Mouse (Mus musculus): ENCODE results near the gene Pagr1b. TPM values are rescaled to one million over a fixed set of nuclear protein-coding genes. Genes with fewer than 3 reads are reported as not detected.

Pagr1b gene
- polyA plus RNA-seq, 1 experiment from 2014 or later: not detected

- Histone ChIP-seq H3K9ac (ENCODE audit: low read depth, low read length) (peak overlapping the region; percentile 74), H3K4me3 (ENCODE audit: low read depth, low read length) (peak overlapping the region; percentile 38), H3K36me3 (ENCODE audit: control insufficient read depth, insufficient read depth, low read length) (peaks cover 4% of the 10 kb centered on the region; the same call in 1 of the 2 replicates), H3K9me3 (ENCODE audit: control insufficient read depth, low read length) (no peaks in the 10 kb centered on the region), H3K27me3 (ENCODE audit: control insufficient read depth, insufficient read depth, low read length) (no peaks in the 10 kb centered on the region), H3K4me2 (replicated peaks; ENCODE audit: low read depth, low read length) (peak overlapping the region; percentile 84), H3K27ac (ENCODE audit: low read depth, low read length) (peak overlapping the region; percentile 75), H3K4me1 (replicated peaks; ENCODE audit: control insufficient read depth, insufficient read depth, low read length) (peaks cover 24% of the 10 kb centered on the region)
- 47% methylated on average over 5 of the region's 5 CpGs for WGBS
- DNase-seq (ENCODE audit: low spot score) (peak; percentile 59), ATAC-seq (ENCODE audit: low FRiP score) (no peak)
Observed at GRCm38 (mm10) chr7:127021563-127022527, 5.6 kb upstream of the Pagr1b start.

DNA sequence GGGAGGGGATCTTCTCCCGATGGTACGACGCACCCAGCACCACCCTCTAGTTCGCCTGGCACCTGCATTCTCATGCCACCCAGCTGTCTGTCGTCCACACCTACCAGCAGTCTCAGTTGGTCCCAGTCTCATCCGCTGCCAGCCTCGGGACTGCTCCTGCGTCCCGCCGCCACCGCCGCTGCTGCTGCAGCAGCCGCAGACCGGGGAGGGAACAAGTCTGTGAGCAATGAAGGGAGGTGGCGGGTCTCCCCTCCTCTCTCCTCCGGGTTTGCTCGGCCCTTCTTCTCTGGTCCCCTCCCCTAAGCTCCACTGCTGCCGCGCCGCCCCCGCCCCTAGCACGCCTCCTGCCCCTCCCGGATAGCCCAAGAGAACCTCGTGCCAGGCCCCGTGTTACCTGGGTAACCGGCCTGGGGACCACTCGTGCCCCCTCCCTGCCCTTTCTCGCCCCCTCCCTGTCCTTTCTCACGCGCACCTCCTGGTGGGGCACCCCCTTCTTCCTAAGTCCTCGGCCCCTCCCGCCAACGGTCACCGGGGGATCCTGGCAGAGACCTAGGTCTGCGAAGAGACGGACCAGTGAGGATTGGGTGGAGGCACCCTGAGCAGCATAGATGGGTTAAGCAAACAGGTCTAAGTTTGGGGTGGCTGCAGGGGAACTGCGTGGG, 4.7 kb upstream of the Pagr1b start, which contains the start of the genes Gm42742 and Prrt2:
TSS of gene Gm42742 (minus strand) at position 197 of the 662 bp plus-strand sequence.
TSS of gene Prrt2 (minus strand) at position 311 of the 662 bp plus-strand sequence.
- WGBS: 2% methylated on average over 31 of the region's 37 CpGs

GRCm38 (mm10) chr7:127020491-127020890, 4.2 kb upstream of the Pagr1b start:
- peaks cover 29% of the 10 kb centered on the region for H3K4me1 ChIP-seq (replicated peaks; ENCODE audit: control insufficient read depth, insufficient read depth, low read length)
- H3K9ac ChIP-seq (ENCODE audit: low read depth, low read length): peak overlapping the region; percentile 74
- peak overlapping the region; percentile 75 for H3K27ac ChIP-seq (ENCODE audit: low read depth, low read length)
- peaks cover 4% of the 10 kb centered on the region; the same call in 1 of the 2 replicates for H3K36me3 ChIP-seq (ENCODE audit: control insufficient read depth, insufficient read depth, low read length)
- DNase-seq (ENCODE audit: low spot score) (no peak), ATAC-seq (ENCODE audit: low FRiP score) (no peak)
- no peaks in the 10 kb centered on the region for H3K9me3 ChIP-seq (ENCODE audit: control insufficient read depth, low read length)
- H3K27me3 ChIP-seq (ENCODE audit: control insufficient read depth, insufficient read depth, low read length): no peaks in the 10 kb centered on the region
- WGBS: 46% methylated on average over 5 of the region's 5 CpGs
- H3K4me2 ChIP-seq (replicated peaks; ENCODE audit: low read depth, low read length): peak overlapping the region; percentile 84
- peak overlapping the region; percentile 38 for H3K4me3 ChIP-seq (ENCODE audit: low read depth, low read length)

More for the DNA sequence above, 4.7 kb upstream of the Pagr1b start, which contains the start of the genes Gm42742 and Prrt2:
- H3K4me1 ChIP-seq (replicated peaks; ENCODE audit: control insufficient read depth, insufficient read depth, low read length): peaks cover 25% of the 10 kb centered on the region
- H3K9ac ChIP-seq (ENCODE audit: low read depth, low read length): peak within 1 kb of the TSS; percentile 74
- ATAC-seq (ENCODE audit: low FRiP score) (no peak), DNase-seq (ENCODE audit: low spot score) (peak; percentile 61)
- peak within 1 kb of the TSS; percentile 84 for H3K4me2 ChIP-seq (replicated peaks; ENCODE audit: low read depth, low read length)
- H3K9me3 ChIP-seq (ENCODE audit: control insufficient read depth, low read length): no peaks in the 10 kb centered on the region
- peaks cover 4% of the 10 kb centered on the region; the same call in 1 of the 2 replicates for H3K36me3 ChIP-seq (ENCODE audit: control insufficient read depth, insufficient read depth, low read length)
- peak within 1 kb of the TSS; percentile 75 for H3K27ac ChIP-seq (ENCODE audit: low read depth, low read length)
- H3K4me3 ChIP-seq (ENCODE audit: low read depth, low read length): peak within 1 kb of the TSS; percentile 38
- no peaks in the 10 kb centered on the region for H3K27me3 ChIP-seq (ENCODE audit: control insufficient read depth, insufficient read depth, low read length)

DNA sequence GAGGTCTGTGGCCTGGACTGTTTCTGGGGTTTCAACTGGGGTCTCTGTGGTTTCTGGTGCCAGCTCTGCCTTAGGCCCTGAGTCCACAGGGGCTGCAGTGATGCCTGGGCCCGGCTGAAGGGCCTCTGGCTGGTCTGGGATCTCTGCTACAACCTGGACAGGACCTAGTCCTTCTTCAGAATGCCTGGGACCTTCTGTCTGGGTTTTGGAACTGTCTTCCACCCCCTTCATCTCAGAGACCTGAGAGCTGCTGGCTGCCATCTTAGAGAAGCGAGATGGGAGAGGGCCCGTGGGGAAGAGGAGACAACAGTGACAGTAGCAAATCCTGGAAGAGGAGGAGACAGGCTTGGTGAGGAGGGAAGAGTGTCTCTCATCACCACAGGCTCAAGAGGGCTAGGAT, 3.7 kb upstream of the Pagr1b start:
- WGBS: 55% methylated on average over 3 of the region's 3 CpGs
- H3K4me3 ChIP-seq (ENCODE audit: low read depth, low read length): peak overlapping the region; percentile 38; the same call in 1 of the 2 replicates
- no peak for ATAC-seq (ENCODE audit: low FRiP score)

DNA sequence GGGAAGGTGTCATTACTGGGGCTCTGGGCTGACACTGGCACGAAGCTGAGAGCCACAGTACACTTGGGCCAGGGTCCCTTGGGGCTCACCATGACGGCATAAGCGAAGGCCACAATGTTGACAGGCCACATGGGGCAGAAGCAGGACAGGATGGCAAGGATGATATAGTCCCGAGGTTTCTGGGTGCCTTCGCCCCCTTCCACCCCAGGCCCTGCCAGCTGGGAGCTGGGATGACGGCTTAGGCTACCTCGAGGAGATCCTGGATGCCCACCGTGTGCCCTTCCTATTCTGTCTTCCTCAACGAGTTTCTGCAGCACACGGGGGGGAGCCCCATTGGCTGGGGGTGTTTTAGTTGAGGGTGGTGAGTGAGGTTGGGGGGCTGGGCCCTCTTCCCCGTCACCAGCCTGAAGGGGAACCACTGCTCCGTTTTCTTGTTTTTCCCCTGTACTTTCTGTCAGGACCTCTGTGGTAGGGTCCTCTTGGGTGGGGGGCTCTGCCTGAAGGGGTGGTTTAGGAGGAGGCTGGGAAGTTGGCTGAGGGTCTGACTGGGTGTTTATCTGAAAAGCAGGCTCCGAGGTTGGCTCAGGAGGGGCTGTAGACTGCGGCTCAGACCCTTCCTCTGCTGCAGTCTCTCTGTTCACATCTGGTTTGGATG, 3.1 kb upstream of the Pagr1b start:
- peak overlapping the region; percentile 74; the same call in 1 of the 2 replicates for H3K9ac ChIP-seq (ENCODE audit: low read depth, low read length)
- peak overlapping the region; percentile 17 for H3K4me2 ChIP-seq (replicated peaks; ENCODE audit: low read depth, low read length)
- no peak for ATAC-seq (ENCODE audit: low FRiP score)
- no peak for DNase-seq (ENCODE audit: low spot score)
- H3K9me3 ChIP-seq (ENCODE audit: control insufficient read depth, low read length): no peaks in the 10 kb centered on the region
- H3K4me1 ChIP-seq (replicated peaks; ENCODE audit: control insufficient read depth, insufficient read depth, low read length): peaks cover 31% of the 10 kb centered on the region
- H3K36me3 ChIP-seq (ENCODE audit: control insufficient read depth, insufficient read depth, low read length): peaks cover 4% of the 10 kb centered on the region; the same call in 1 of the 2 replicates
- 0 out of 2 replicates have a peak overlapping the region, but pooled peaks have one; percentile 2 for H3K4me3 ChIP-seq (ENCODE audit: low read depth, low read length)
- no peak overlapping the region for H3K27ac ChIP-seq (ENCODE audit: low read depth, low read length)
- H3K27me3 ChIP-seq (ENCODE audit: control insufficient read depth, insufficient read depth, low read length): no peaks in the 10 kb centered on the region
- WGBS: 80% methylated on average over 13 of the region's 14 CpGs

More for the DNA sequence above, 3.7 kb upstream of the Pagr1b start:
- H3K4me2 ChIP-seq (replicated peaks; ENCODE audit: low read depth, low read length): peak overlapping the region; percentile 84
- DNase-seq (ENCODE audit: low spot score): no peak
- H3K9me3 ChIP-seq (ENCODE audit: control insufficient read depth, low read length): no peaks in the 10 kb centered on the region
- no peaks in the 10 kb centered on the region for H3K27me3 ChIP-seq (ENCODE audit: control insufficient read depth, insufficient read depth, low read length)
- peak overlapping the region; percentile 74; the same call in 1 of the 2 replicates for H3K9ac ChIP-seq (ENCODE audit: low read depth, low read length)
- H3K36me3 ChIP-seq (ENCODE audit: control insufficient read depth, insufficient read depth, low read length): peaks cover 4% of the 10 kb centered on the region; the same call in 1 of the 2 replicates
- peaks cover 31% of the 10 kb centered on the region for H3K4me1 ChIP-seq (replicated peaks; ENCODE audit: control insufficient read depth, insufficient read depth, low read length)
- no peak overlapping the region for H3K27ac ChIP-seq (ENCODE audit: low read depth, low read length)

GRCm38 (mm10) chr7:127018416-127019305, 2.4 kb upstream of the Pagr1b start:
- H3K36me3 ChIP-seq (ENCODE audit: control insufficient read depth, insufficient read depth, low read length): peaks cover 2% of the 10 kb centered on the region; the same call in 1 of the 2 replicates
- H3K9me3 ChIP-seq (ENCODE audit: control insufficient read depth, low read length): no peaks in the 10 kb centered on the region
- no peak overlapping the region for H3K27ac ChIP-seq (ENCODE audit: low read depth, low read length)
- H3K4me1 ChIP-seq (replicated peaks; ENCODE audit: control insufficient read depth, insufficient read depth, low read length): peaks cover 25% of the 10 kb centered on the region
- no peaks in the 10 kb centered on the region for H3K27me3 ChIP-seq (ENCODE audit: control insufficient read depth, insufficient read depth, low read length)
- DNase-seq (ENCODE audit: low spot score) (no peak), ATAC-seq (ENCODE audit: low FRiP score) (no peak)
- no peak overlapping the region for H3K4me2 ChIP-seq (replicated peaks; ENCODE audit: low read depth, low read length)
- peak overlapping the region; percentile 38 for H3K9ac ChIP-seq (ENCODE audit: low read depth, low read length)
- no peak overlapping the region for H3K4me3 ChIP-seq (ENCODE audit: low read depth, low read length)
- WGBS: 79% methylated on average over 15 of the region's 15 CpGs

DNA sequence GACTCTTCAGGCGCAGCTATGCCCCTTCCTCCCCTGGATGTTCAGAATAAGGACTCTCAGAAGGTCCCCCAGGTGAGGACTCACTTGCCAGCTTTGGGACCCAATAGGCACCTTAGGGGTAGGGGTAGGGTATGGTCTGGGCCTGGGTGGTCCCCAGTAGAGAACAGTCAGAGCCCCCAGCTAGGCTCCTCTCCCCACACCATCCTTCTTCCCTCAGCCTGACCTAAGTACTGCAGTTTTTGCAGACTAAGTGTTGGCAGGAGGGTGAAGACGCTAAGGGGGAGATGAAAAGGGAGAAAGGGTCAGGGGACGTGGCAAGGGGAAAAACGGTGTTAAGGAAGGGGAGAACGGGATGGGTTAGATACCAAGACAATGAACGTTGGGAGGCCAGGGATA, 1.7 kb upstream of the Pagr1b start:
- 65% methylated on average over 6 of the region's 6 CpGs for WGBS
- H3K27me3 ChIP-seq (ENCODE audit: control insufficient read depth, insufficient read depth, low read length): no peaks in the 10 kb centered on the region
- H3K27ac ChIP-seq (ENCODE audit: low read depth, low read length): 0 out of 2 replicates have a peak overlapping the region, but pooled peaks have one; percentile 24
- H3K4me3 ChIP-seq (ENCODE audit: low read depth, low read length): no peak overlapping the region
- peak overlapping the region; percentile 36; the same call in 1 of the 2 replicates for H3K9ac ChIP-seq (ENCODE audit: low read depth, low read length)
- no peaks in the 10 kb centered on the region for H3K9me3 ChIP-seq (ENCODE audit: control insufficient read depth, low read length)
- no peak for DNase-seq (ENCODE audit: low spot score)
- peaks cover 19% of the 10 kb centered on the region for H3K4me1 ChIP-seq (replicated peaks; ENCODE audit: control insufficient read depth, insufficient read depth, low read length)
- ATAC-seq (ENCODE audit: low FRiP score): no peak
- H3K4me2 ChIP-seq (replicated peaks; ENCODE audit: low read depth, low read length): no peak overlapping the region
- peaks cover 6% of the 10 kb centered on the region; the same call in 1 of the 2 replicates for H3K36me3 ChIP-seq (ENCODE audit: control insufficient read depth, insufficient read depth, low read length)
